9 mouse cellular contexts compared by ENCODE assay signal in the genomic region with DNA sequence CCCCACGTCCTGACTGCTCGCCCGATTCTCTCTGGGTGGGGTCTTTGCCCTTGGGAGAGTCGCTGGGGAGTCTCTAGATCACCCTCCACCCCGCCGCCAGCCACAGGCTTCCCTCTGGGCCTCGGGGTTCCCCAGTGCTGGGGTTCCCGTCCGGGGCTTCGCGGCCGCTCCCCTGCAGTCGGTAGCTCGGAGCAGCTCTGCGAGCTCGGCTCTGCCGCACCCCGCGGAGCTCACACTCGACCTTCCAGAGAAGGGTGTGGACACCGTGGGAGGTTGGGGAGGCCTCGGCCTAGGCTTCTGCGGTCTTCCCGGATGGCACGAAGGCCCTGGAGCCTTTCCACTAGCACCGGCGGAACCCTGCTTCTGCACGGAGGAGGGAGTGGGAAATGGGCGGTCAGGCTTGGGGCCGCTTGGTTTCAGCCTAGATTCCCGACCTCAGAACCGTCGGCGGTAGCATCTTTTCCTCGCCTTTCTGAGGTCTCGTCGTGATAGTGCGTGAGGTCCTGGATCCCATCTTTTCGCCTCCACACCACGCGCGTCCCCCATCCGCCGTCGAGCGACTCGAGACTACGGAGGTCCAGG. TPM values are rescaled to one million over a fixed set of nuclear protein-coding genes. Genes with fewer than 3 reads are reported as not detected.
DNase-seq lines count a peak whose midpoint lies in the region; ATAC-seq and TF ChIP-seq lines count a peak whose summit lies in the region.
"Had no signal": no experiment of that assay in that cellular context is flagged by ENCODE, and none has a peak within 500 bp of the region (broad histone marks: within the 10 kb centered on the region; RNA-seq: fewer than 3 reads in every experiment).

No protein-coding gene starts in this region.

- peak; percentile 12; the same call in 1 of the 2 replicates for ATAC-seq in hindbrain, embryonic 12.5 days (ENCODE audit: low FRiP score)
- ATAC-seq in megakaryocyte progenitor cell, adult 5-6 weeks (replicated peaks; ENCODE audit: poor library complexity) = peak; percentile 21; the same call in 1 of the 2 replicates

- no peak overlapping the region for H3K27ac ChIP-seq in heart, embryonic 10.5 days
- H3K27ac ChIP-seq in bone marrow macrophage, adult 2 months (ENCODE audit: insufficient read depth, low read depth, low read length) = no peak overlapping the region
- H3K27ac ChIP-seq in hindbrain, embryonic 12.5 days = peak overlapping the region; percentile 97

- peak overlapping the region; percentile 64 for H3K4me2 ChIP-seq in hindbrain, embryonic 12.5 days (replicated peaks)

- peak overlapping the region; percentile 48 for H3K4me3 ChIP-seq in heart, embryonic 10.5 days
- H3K4me3 ChIP-seq in bone marrow macrophage, adult 2 months (ENCODE audit: insufficient read depth, low read length) = peak overlapping the region; percentile 58
- H3K4me3 ChIP-seq in hindbrain, embryonic 12.5 days = peak overlapping the region; percentile 63

- DNase-seq in heart, embryonic 10.5 days (ENCODE audit: low spot score) = no peak
- no peak for DNase-seq in heart, adult 11 months
- DNase-seq in B cell, adult 2 months = peak; percentile 51 to 55
- DNase-seq in embryo, embryonic 9.5 days (ENCODE audit: extremely low spot score) = no peak
- no peak for DNase-seq in thymus, postnatal 36 days

- peaks cover 20% of the 10 kb centered on the region for H3K4me1 ChIP-seq in heart, embryonic 10.5 days
- H3K4me1 ChIP-seq in bone marrow macrophage, adult 2 months (ENCODE audit: control insufficient read depth, insufficient read depth, low read length) = no peaks in the 10 kb centered on the region
- peaks cover 43% of the 10 kb centered on the region for H3K4me1 ChIP-seq in hindbrain, embryonic 12.5 days

- no peaks in the 10 kb centered on the region for H3K9me3 ChIP-seq in heart, embryonic 10.5 days
- H3K9me3 ChIP-seq in hindbrain, embryonic 12.5 days (replicated peaks) = no peaks in the 10 kb centered on the region

- WGBS in heart, embryonic 10.5 days = under 1% methylated on average over 48 of the region's 48 CpGs
- WGBS in hindbrain, embryonic 12.5 days = 1% methylated on average over 48 of the region's 48 CpGs

- no peak for TF ChIP-seq POLR2A in bone marrow macrophage, adult 2 months (IDR thresholded peaks at IDR 0.05; ENCODE audit: borderline replicate concordance, low read depth, low read length)

- no peak for TF ChIP-seq CTCF in bone marrow macrophage, adult 2 months (IDR thresholded peaks at IDR 0.05; ENCODE audit: low read depth, low read length)

- peak overlapping the region; percentile 93 for H3K9ac ChIP-seq in hindbrain, embryonic 12.5 days

- peaks cover 100% of the 10 kb centered on the region for H3K27me3 ChIP-seq in heart, embryonic 10.5 days (ENCODE audit: insufficient read depth, poor library complexity, severe bottlenecking)
- H3K27me3 ChIP-seq in hindbrain, embryonic 12.5 days = peaks cover 92% of the 10 kb centered on the region

- H3K36me3 ChIP-seq in heart, embryonic 10.5 days = no peaks in the 10 kb centered on the region
- peaks cover 17% of the 10 kb centered on the region for H3K36me3 ChIP-seq in hindbrain, embryonic 12.5 days

RNA-seq across cellular contexts. Expression of a gene that starts 39.4 kb away (rescaled TPM):
- 0.09 and 8.2 TPM in 2 replicates for polyA plus RNA-seq in heart, embryonic 10.5 days (2016; fragmentation: Nextera tagmentation; extraction: Ambion mirVana)
- polyA plus RNA-seq in bone marrow macrophage, adult 2 months (2012; ENCODE audit: insufficient read depth, insufficient read length, missing spikeins) = not detected in 2 replicates
- 0.23 and 0.25 TPM in 2 replicates for polyA plus RNA-seq in hindbrain, embryonic 12.5 days (2016; fragmentation: Nextera tagmentation; extraction: Ambion mirVana)
- total RNA-seq in megakaryocyte progenitor cell, adult 5-6 weeks (2015) = not detected in 2 replicates
- total RNA-seq in megakaryocyte progenitor cell, adult 5-6 weeks (2017) = 0.14 TPM in 1 of 2 replicates, not detected in the other
- total RNA-seq: left cerebral cortex, adult 18-20 months had no signal

Comparison
In these comparisons a context has a peak if more than half of its experiments do, and no peak if none do; other contexts are left out.
1. DNase-seq: peak in B cell, adult 2 months (2 of 2); none in heart, embryonic 10.5 days (single experiment), heart, adult 11 months (single experiment), embryo, embryonic 9.5 days (single experiment) and thymus, postnatal 36 days (0 of 2).
2. Peak in every context shown above with its lines, with median percentiles within 50 percentile points of each other: H3K4me3 ChIP-seq.